In the genomic region with DNA sequence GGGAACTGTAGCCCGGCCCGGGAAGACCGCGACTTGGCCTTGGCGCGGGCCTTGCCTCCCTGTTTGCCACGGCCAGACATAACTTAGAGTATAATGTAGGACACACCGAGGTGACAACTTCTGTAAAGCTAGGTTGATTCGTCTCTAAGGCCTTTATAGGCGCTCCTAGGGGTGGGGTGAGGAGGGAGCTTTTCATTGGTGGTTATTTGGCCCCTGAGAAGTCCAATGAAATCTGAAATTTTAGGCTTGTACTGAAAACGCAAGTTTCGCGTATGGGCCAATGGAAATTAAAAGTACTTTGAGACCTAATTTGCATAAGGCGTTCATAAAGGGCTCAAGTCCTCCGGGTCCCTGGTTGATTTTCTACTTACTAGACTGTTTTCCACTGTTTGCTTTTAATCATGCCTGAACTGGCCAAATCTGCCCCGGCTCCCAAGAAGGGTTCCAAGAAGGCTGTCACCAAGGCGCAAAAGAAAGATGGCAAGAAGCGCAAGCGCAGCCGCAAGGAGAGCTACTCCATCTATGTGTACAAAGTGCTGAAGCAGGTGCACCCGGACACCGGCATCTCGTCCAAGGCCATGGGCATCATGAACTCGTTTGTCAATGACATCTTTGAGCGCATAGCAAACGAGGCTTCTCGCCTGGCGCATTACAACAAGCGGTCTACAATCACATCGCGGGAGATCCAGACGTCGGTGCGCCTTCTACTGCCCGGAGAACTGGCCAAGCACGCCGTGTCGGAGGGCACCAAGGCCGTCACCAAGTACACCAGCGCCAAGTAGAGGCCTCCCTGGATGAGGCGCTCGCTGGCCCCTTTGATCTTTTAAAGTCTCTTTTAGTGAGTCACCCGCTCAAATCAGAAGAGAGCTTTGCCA, we compare ENCODE assay signal across 8 mouse cellular contexts. TPM values are rescaled to one million over a fixed set of nuclear protein-coding genes. Genes with fewer than 3 reads are reported as not detected.
DNase-seq lines count a peak whose midpoint lies in the region; ATAC-seq and TF ChIP-seq lines count a peak whose summit lies in the region.

A gene (minus strand): TSS at position 116 of the 875 bp plus-strand sequence.
A gene (plus strand): TSS at position 355 of the 875 bp plus-strand sequence.

- H3K9ac ChIP-seq in hindbrain, postnatal 0 days (replicated peaks; ENCODE audit: low read length): peak within 1 kb of the TSS; percentile 69

- H3K27ac ChIP-seq in cortical plate, adult 2 months (ENCODE audit: insufficient read depth, low read length): peak within 1 kb of the TSS; percentile 94
- peak within 1 kb of the TSS; percentile 97 for H3K27ac ChIP-seq in gastrocnemius, adult 2 months
- peak within 1 kb of the TSS; percentile 98 for H3K27ac ChIP-seq in hindbrain, postnatal 0 days

- peak; percentile 92 for TF ChIP-seq POLR2A in cortical plate, adult 2 months (IDR thresholded peaks at IDR 0.05; ENCODE audit: extremely low read depth, insufficient read depth, low read length)

- peak within 1 kb of the TSS; percentile 79 for H3K4me2 ChIP-seq in hindbrain, postnatal 0 days (ENCODE audit: low read depth, low read length)

- no peaks in the 10 kb centered on the region for H3K36me3 ChIP-seq in hindbrain, postnatal 0 days (ENCODE audit: insufficient read depth, low read length)

- TF ChIP-seq CTCF in cortical plate, adult 2 months (IDR thresholded peaks at IDR 0.05; ENCODE audit: extremely low read depth, insufficient read depth, low read length): no peak
- peak; percentile 0; the same call in 1 of the 2 replicates for TF ChIP-seq CTCF in gastrocnemius, adult 2 months (IDR thresholded peaks at IDR 0.05)
- no peak for TF ChIP-seq CTCF in hindbrain, postnatal 0 days (IDR thresholded peaks at IDR 0.05; ENCODE audit: low read depth)

- peak; percentile 90 for ATAC-seq in hindbrain, postnatal 0 days

- peaks cover 3% of the 10 kb centered on the region; the same call in 1 of the 2 replicates for H3K4me1 ChIP-seq in cortical plate, adult 2 months (ENCODE audit: control insufficient read depth, insufficient read depth, low read length)
- peaks cover 16% of the 10 kb centered on the region for H3K4me1 ChIP-seq in hindbrain, postnatal 0 days (ENCODE audit: insufficient read depth, low read length)

- H3K4me3 ChIP-seq in cortical plate, adult 2 months (ENCODE audit: insufficient read depth, low read length): peak within 1 kb of the TSS; percentile 69
- H3K4me3 ChIP-seq in gastrocnemius, adult 2 months: peak within 1 kb of the TSS; percentile 89
- H3K4me3 ChIP-seq in hindbrain, postnatal 0 days (ENCODE audit: low read length): peak within 1 kb of the TSS; percentile 60

- peak; percentile 96 for DNase-seq in adipocyte (ENCODE audit: low spot score)
- peak; percentile 78 for DNase-seq in gastrocnemius, adult 2 months
- peak; percentile 91 for DNase-seq in hindbrain, postnatal 0 days (ENCODE audit: low spot score)
- DNase-seq in left cerebral cortex, adult 18-20 months (ENCODE audit: low spot score in 2 of 2): peak; percentile 75 to 85
- peak; percentile 73 to 87 for DNase-seq in lung, postnatal 4 days
- DNase-seq in retina, postnatal 7 days (ENCODE audit: low read depth, low spot score): peak; percentile 41
- DNase-seq in urinary bladder, adult 18-20 months (ENCODE audit: low spot score in 2 of 2): peak; percentile 76 to 84

- no peaks in the 10 kb centered on the region for H3K27me3 ChIP-seq in hindbrain, postnatal 0 days (ENCODE audit: insufficient read depth, low read length)

- WGBS in hindbrain, postnatal 0 days: under 1% methylated on average over 43 of the region's 43 CpGs

- intact Hi-C loops in gastrocnemius, adult 2 months (cut with DNase I): loop anchor here (2.0 kb wide), 1 partner anchor 42 kb away; a partner anchor contains a TSS

- no peaks in the 10 kb centered on the region for H3K9me3 ChIP-seq in hindbrain, postnatal 0 days (ENCODE audit: low read length)

RNA-seq across cellular contexts. Expression of the first gene that starts in this region (rescaled TPM):
- 1.9 and 4.6 TPM in 2 replicates for polyA plus RNA-seq in cortical plate, adult 2 months (2012; rRNA removed)
- total RNA-seq in gastrocnemius, adult 2 months (2021): 10 to 100 TPM in 1 of 2 experiments, 1 to 10 TPM in 1; 8.4 to 10.2 TPM
- 718 and 726 TPM in 2 replicates for total RNA-seq in hindbrain, postnatal 0 days (2014; rRNA removed)
- polyA plus RNA-seq in hindbrain, postnatal 0 days (2015; fragmentation: Nextera tagmentation; extraction: Ambion mirVana): 3.6 and 3.9 TPM in 2 replicates
- total RNA-seq in left cerebral cortex, adult 18-20 months (2021): 10 to 100 TPM; 30.9 to 38.1 TPM

RNA-seq across cellular contexts. Expression of the second gene that starts in this region (rescaled TPM):
- 7.7 TPM in 2 replicates for polyA plus RNA-seq in cortical plate, adult 2 months (2012; rRNA removed)
- total RNA-seq in gastrocnemius, adult 2 months (2021): 1 to 10 TPM; 5.2 to 6.1 TPM
- total RNA-seq in hindbrain, postnatal 0 days (2014; rRNA removed): 10.1 and 15.4 TPM in 2 replicates
- polyA plus RNA-seq in hindbrain, postnatal 0 days (2015; fragmentation: Nextera tagmentation; extraction: Ambion mirVana): 4.0 and 4.1 TPM in 2 replicates
- 1 to 10 TPM; 5.3 to 6.8 TPM for total RNA-seq in left cerebral cortex, adult 18-20 months (2021)

Comparison
In these comparisons a context has a peak if more than half of its experiments do, and no peak if none do; other contexts are left out.
1. Peak in every context shown above with its lines: DNase-seq, ATAC-seq, H3K4me3 ChIP-seq and H3K27ac ChIP-seq.
2. RNA of the first gene that starts in this region (total RNA-seq): 718 to 726 TPM in hindbrain, postnatal 0 days; 30.9 to 38.1 TPM in left cerebral cortex, adult 18-20 months and 8.4 to 10.2 TPM in gastrocnemius, adult 2 months; every median in the first group is over 10 times any median in the second.
3. DNase-seq: peak in every context shown above with its lines; median percentile 96 in adipocyte; 91 in hindbrain, postnatal 0 days; 80 in left cerebral cortex, adult 18-20 months; 80 in lung, postnatal 4 days; 80 in urinary bladder, adult 18-20 months; 78 in gastrocnemius, adult 2 months; 41 in retina, postnatal 7 days.